Mouse (Mus musculus) adrenal gland, postnatal 36 days (tissue): ENCODE measurements at regions not wholly inside any gene's neighbourhood (a gene's known extent, or its start where the extent isn't known, plus 50 kb on each side); places are given as distances from the start of the nearest gene placed in this dataset.

Experiments
- DNase-seq, 2 experiments: peaks; one replicate each; pipeline ENCODE4 v3.0.0; 2021; ENCODE audit warnings: mixed read lengths in 1 of 2

- DNase-seq, result no peak
Measured at GRCm38 (mm10) chr7:123589099-123589498, 88.8 kb upstream of the Zkscan2 start.

GRCm38 (mm10) chr7:123573721-123574120 is 73.5 kb upstream of the Zkscan2 start:
- DNase-seq, result no peak

DNA sequence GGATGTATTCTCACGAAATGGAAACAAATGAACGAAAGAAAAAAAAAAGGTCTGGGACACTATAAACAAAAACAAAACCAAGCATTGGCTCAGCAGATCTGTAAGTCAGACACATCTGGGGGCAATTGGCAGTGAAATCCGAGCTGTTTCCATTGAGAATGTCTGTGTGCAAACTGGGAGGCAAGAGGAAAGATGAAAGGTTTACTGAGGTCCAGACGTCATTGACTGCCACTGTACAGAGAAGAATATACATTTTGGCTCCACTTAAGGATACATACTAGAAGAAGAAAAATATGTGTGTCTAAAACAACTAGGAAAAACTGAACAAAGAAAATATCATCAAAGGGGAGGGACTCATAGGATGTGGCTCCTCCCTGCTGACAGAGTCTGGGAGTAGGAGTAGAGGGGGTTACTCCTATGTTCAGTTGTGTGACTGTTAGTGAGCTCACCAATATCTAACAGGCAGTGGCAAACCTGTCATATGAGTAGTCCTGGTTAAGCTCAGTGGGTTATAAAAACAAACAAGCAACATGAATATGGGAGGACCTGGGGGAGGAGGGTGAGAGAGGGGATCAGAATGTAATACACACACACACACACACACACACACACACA is 72.2 kb upstream of the Zkscan2 start:
- no peak for DNase-seq

DNA sequence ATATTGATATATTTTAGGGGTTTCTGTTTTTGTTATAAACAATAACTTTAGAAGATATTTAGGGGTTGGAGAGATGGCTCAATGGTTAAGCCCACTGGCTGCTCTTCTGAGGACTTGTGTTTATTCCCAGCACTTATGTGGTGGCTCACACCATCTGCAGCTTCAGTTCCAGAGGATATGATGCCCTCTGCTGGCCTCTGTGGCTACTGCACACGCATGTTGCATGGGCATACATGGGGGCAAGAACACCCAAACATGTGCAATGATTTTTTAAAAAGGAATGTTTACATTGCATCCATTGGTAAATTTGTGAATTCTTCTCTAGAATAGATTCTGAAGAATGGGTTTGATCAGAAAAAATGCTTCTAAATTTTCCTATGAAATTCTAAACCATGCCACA is 66.0 kb upstream of the Zkscan2 start:
- DNase-seq, result peak in 1 of 2 experiments; percentile 6

DNA sequence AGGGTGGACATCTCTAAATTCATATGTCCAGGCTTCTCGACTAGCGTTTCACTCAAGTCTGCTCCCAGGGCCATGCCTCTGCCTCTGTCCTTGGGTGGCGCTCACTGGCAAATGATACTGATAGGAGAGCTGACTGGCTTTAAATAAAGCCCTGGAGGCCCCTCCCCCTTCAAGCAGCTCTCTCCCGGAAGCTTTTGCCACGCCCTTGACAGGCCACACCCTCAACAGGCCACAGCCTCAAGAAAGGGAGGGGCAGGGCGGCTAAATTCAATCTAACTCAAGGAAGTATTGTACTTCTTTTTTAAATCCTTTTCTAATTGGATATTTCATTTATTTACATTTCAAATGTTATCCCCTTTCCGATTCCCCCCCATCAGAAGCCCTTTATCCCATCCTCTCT is 59.3 kb upstream of the Zkscan2 start:
- no peak for DNase-seq
